Mouse (Mus musculus) mammary gland, adult 2 months (tissue): ENCODE measurements around the gene Heatr5a. TPM values are rescaled to one million over a fixed set of nuclear protein-coding genes. Genes with fewer than 3 reads are reported as not detected.

Experiments used
- polyA plus RNA-seq: library from polyadenylated mRNA; depleted of rRNA; stranded (reverse); fragments of >200 nt; gene quantifications from 2 replicates; pipeline ENCODE4 v1.2.3, GENCODE M21; 2012; ENCODE audit warnings: low replicate concordance; rRNA removed

The Heatr5a gene
- 32.6 and 63.9 TPM in 2 replicates for polyA plus RNA-seq

GRCm38 (mm10) chr12:51971070-51971664, at the start of gene Heatr5a:
Gene Heatr5a, minus strand, starts transcription at chr12:51971321.

GRCm38 (mm10) chr12:52005877-52006632, 34.9 kb upstream of the Heatr5a start, which contains the start of gene Dtd2:
Gene Dtd2, minus strand, starts transcription at chr12:52006501.

GRCm38 (mm10) chr12:51829290-51830076, 141.6 kb downstream of the Heatr5a start, which contains the start of gene Hectd1:
Gene Hectd1, minus strand, starts transcription at chr12:51829536.

Other genes starting within 250 kb of the Heatr5a start
- gene Hectd1, start 141.8 kb downstream of the Heatr5a start, polyA plus RNA-seq: 11.8 and 24.3 TPM in 2 replicates
- 4.1 and 5.4 TPM in 2 replicates for gene Dtd2, start 35.2 kb upstream of the Heatr5a start, polyA plus RNA-seq
- gene Gpr33, start 56.7 kb upstream of the Heatr5a start, polyA plus RNA-seq: 0.42 and 0.72 TPM in 2 replicates
- 1.2 and 2.1 TPM in 2 replicates for gene Nubpl, start 126.4 kb upstream of the Heatr5a start, polyA plus RNA-seq